Mouse (Mus musculus) lung, adult 2 months (tissue): Measurements from ENCODE around the gene Cep57l1. TPM values are rescaled to one million over a fixed set of nuclear protein-coding genes. Genes with fewer than 3 reads are reported as not detected.

Source experiments
- DNase-seq: peaks from one replicate; pipeline ENCODE4 v3.0.0; 2022
- H3K4me1 ChIP-seq: fragments of 200-500 bp; 2 replicates; pipeline ENCODE4 v1.6.1; 2011; ENCODE audit warnings: low read length; ENCODE audit not compliant: control insufficient read depth, insufficient read depth
- H3K4me3 ChIP-seq: fragments of 200-500 bp; replicated peaks from 2 replicates; pipeline ENCODE3; 2011; ENCODE audit warnings: low read depth, mild to moderate bottlenecking, control low read depth, low read length; ENCODE audit errors: extremely low read depth
- CTCF ChIP-seq: fragments of 200-500 bp; IDR thresholded peaks from 2 replicates; pipeline ENCODE4 v1.5.1; 2011; ENCODE audit warnings: mild to moderate bottlenecking, low read length, control low read depth; ENCODE audit not compliant: insufficient read depth
- POLR2A ChIP-seq: fragments of 200-500 bp; IDR thresholded peaks from 2 replicates; pipeline ENCODE4 v1.6.1; 2011; ENCODE audit warnings: low read depth, mild to moderate bottlenecking, control low read depth, low read length, borderline replicate concordance; ENCODE audit errors: extremely low read depth
- WGBS: fragments of 180-500 bp; shearing (Covaris S2); methylation state at CpG from one replicate; pipeline ENCODE4 v1.1.7; 2018; 5-methylcytosine and 5-hydroxymethylcytosine counted together
- polyA plus RNA-seq: library from polyadenylated mRNA; depleted of rRNA; stranded (reverse); fragments of >200 nt; gene quantifications from 2 replicates; pipeline ENCODE4 v1.2.3, GENCODE M21; 2012

Cep57l1 gene
- polyA plus RNA-seq, 1 experiment = 1.4 TPM

DNA sequence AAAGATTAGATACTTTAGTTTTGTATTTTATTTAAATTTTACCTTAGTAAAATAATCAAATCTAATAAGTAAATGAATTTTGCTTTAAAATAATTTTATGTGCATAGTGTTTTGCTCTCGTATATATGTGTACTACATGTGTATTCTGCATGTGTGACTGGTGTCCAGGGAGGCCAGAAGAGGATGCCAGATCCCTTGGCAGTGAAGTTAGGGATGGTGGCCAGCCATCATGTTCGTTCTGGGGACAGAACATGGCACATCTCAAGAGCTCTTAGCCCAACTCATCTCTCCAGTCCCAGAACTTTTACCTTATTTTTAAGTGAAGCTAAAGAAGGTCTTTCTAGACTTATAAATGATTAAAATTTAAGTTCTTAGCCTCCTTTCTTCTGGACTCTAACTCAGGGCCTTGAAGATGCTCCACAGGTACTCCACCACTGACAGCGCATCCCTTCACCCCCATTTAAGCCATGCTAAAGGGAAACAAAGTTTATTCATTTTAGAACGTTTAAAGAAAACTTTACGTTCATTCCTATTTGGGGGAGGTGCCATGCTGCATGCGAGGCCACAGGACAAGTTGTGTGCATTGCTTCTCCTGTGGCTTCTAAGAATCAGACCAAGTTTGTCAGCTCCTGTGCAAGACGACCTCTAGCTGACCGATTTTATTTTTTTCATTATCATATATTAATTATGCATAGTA is 8.5 kb upstream of the Cep57l1 start:
- Histone ChIP-seq H3K4me3 (no peak overlapping the region), H3K4me1 (peaks cover 6% of the 10 kb centered on the region)
- no peak for DNase-seq
- 86% methylated on average over 8 of the region's 8 CpGs for WGBS
- TF ChIP-seq POLR2A (no peak), CTCF (no peak)

GRCm38 (mm10) chr10:41816516-41816915 is 6.8 kb upstream of the Cep57l1 start:
- H3K4me3 ChIP-seq = no peak overlapping the region
- peaks cover 10% of the 10 kb centered on the region for H3K4me1 ChIP-seq
- no peak for DNase-seq
- 61% methylated on average over 5 of the region's 5 CpGs for WGBS
- TF ChIP-seq CTCF (no peak), POLR2A (no peak)

GRCm38 (mm10) chr10:41814305-41814853 is 4.7 kb upstream of the Cep57l1 start:
- Histone ChIP-seq H3K4me1 (peaks cover 15% of the 10 kb centered on the region), H3K4me3 (no peak overlapping the region)
- TF ChIP-seq POLR2A = no peak
- no peak for TF ChIP-seq CTCF
- no peak for DNase-seq
- WGBS = 85% methylated on average over 6 of the region's 6 CpGs

DNA sequence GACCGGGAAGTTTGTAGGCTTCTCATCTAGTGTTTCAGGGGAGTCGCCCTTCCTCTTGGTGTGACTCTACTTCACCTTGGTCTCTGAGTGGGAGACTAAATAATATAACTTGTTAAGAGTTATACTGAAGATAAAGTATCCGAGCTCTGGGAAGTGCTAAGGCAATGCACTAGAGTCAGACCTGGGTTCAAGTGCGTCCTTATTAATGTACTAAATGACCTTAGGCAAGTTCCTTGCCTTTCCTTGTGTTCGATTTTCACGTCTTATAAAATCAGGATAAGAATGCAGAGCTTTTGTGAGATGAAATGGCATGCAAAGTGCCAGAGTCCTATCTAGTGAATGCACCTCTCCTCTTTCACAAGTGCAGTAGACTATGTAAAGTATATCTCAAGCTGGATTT is 2.9 kb upstream of the Cep57l1 start:
- DNase-seq = no peak
- TF ChIP-seq POLR2A = no peak
- TF ChIP-seq CTCF = no peak
- H3K4me1 ChIP-seq = peaks cover 18% of the 10 kb centered on the region
- 56% methylated on average over 6 of the region's 6 CpGs for WGBS
- no peak overlapping the region for H3K4me3 ChIP-seq

DNA sequence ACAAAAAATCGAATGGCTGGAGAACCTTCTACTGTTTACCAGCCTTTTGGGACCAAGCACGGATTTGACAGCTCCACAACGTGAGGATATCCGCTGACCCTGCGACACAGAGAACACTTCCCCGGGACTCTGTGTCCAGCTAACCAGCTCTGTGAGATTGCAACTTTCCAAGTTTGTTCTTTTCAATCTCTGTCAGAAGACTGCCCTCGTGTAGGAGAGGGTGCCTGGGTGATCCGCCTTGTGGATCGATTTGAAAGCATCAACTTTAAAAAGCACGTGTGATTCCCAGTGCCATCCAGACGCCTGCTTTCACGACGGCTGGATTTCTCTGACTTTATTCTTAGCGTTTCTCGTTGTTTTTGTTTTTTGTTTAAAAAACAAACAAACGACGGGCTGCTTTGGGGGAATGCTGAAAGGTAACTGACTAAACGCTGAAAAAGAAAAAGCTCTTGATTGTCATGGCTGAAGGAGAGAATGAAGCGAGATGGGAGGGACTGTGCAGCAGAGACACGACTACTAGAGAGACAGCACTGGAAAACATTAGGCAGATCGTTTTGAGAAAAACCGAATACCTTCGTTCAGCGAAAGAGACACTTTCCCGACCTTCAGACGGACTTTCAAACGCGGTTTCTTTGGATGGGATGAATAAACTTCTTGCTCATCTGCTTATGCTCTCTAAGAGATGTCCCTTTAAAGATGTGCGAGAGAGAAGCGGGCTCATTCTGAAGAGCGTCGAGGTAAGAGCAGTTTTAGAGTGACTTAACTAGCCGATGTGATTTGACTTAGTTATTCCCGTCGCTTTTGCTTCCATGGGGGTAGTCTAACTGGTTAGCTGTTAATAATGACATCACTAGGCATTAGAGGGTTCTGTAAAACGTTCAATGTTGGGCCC is 1.1 kb upstream of the Cep57l1 start:
- Histone ChIP-seq H3K4me1 (peaks cover 16% of the 10 kb centered on the region; the same call in 1 of the 2 replicates), H3K4me3 (peak overlapping the region; percentile 86)
- no peak for TF ChIP-seq CTCF
- TF ChIP-seq POLR2A = 0 out of 2 replicates have a peak, but pooled peaks have one; percentile 1
- DNase-seq = no peak
- under 1% methylated on average over 36 of the region's 36 CpGs for WGBS

DNA sequence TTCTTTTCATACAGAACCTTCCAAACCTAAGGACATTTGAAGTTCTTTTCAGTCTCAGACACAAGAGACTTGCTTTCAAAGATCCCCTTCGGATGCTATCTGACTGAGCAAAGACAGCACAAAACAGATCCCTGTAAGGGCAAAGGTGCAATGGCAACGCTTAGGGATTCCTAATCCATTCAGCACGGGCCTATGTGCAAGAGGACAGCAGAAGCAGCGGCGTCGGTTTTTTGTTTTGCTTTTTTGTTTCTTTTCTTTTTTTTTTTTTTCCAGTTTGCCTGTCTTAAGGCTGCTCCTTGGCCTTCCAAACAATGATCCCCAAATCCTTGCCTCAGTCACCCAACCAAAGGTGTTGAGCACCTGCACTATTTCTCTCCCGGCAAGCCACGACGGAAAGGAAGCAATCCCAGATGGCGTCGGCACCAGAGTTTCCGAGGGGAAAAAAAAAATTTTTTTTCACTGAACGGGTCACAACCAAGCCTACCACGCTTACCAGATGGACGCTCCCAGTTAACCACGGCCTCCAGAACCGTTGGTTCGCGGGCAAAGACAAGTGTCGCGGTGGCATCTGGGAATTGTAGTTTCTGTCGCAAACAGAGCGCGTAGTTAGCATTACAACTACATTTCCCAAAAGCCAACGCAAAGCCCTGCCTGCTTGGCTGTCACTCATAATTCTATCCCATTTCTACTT is 446 bp downstream of the Cep57l1 start:
- H3K4me3 ChIP-seq = peak overlapping the region; percentile 86
- TF ChIP-seq CTCF (no peak), POLR2A (peak; percentile 21; the same call in 1 of the 2 replicates)
- WGBS = 2% methylated on average over 25 of the region's 25 CpGs
- H3K4me1 ChIP-seq = peaks cover 16% of the 10 kb centered on the region; the same call in 1 of the 2 replicates
- peak; percentile 83 for DNase-seq

DNA sequence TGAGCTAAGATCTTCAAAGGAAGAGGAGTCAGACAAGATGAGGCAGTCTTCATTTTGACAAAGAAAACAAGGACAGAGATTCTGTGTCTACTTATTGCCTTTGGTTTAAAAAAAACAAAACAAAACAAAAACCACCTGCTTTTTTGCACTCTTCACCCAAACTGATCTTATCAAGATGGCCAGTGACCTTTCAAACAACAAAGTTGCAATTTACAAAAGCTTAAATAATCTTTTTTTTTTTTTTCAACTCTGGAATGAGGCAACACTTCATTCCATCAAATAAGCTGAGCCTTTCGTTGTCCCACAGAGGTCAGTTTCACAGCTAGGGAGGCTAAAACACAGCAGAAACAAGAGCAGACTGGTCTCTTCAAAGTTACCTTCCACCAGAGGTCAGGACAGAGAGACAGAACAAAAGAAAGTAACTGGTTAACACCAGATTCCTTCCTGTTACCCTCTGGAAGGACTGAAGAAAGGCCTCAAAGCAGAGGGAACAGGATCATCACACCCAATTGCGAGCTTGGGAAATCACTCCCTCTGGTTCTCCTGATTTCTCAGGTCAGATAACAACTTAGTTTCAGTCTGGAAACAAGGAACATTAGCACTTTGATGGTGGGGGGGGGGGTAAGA is 3.8 kb downstream of the Cep57l1 start:
- TF ChIP-seq CTCF = no peak
- TF ChIP-seq POLR2A = no peak
- 81% methylated on average over 2 of the region's 2 CpGs for WGBS
- H3K4me1 ChIP-seq = 0 out of 2 replicates have a peak, but pooled peaks cover 4% of the 10 kb centered on the region
- H3K4me3 ChIP-seq = no peak overlapping the region
- no peak for DNase-seq

GRCm38 (mm10) chr10:41804711-41805110 is 5.0 kb downstream of the Cep57l1 start:
- TF ChIP-seq POLR2A (no peak), CTCF (no peak)
- H3K4me1 ChIP-seq = 0 out of 2 replicates have a peak, but pooled peaks cover 3% of the 10 kb centered on the region
- DNase-seq = no peak
- 87% methylated on average over 3 of the region's 3 CpGs for WGBS
- H3K4me3 ChIP-seq = no peak overlapping the region

- no peak overlapping the region for H3K4me3 ChIP-seq
- DNase-seq = no peak
- WGBS = 98% methylated on average over 8 of the region's 8 CpGs
- no peaks in the 10 kb centered on the region for H3K4me1 ChIP-seq
- TF ChIP-seq CTCF = no peak
- no peak for TF ChIP-seq POLR2A
These were observed 6.2 kb downstream of the Cep57l1 start for GRCm38 (mm10) chr10:41803467-41803866.
